Mouse (Mus musculus): Measurements from ENCODE around the gene Eno2. TPM values are rescaled to one million over a fixed set of nuclear protein-coding genes. Genes with fewer than 3 reads are reported as not detected.

Gene Eno2
- polyA plus RNA-seq (2016; fragmentation: Nextera tagmentation; extraction: Ambion mirVana) = 9.0 and 9.4 TPM in 2 replicates

- Histone ChIP-seq H3K9me3 (no peaks in the 10 kb centered on the region), H3K27me3 (peaks cover 53% of the 10 kb centered on the region), H3K4me2 (replicated peaks) (peak within 1 kb of the TSS; percentile 84), H3K4me1 (peaks cover 25% of the 10 kb centered on the region), H3K27ac (replicated peaks) (0 out of 2 replicates have a peak within 1 kb of the TSS, but pooled peaks have one; percentile 15), H3K36me3 (no peaks in the 10 kb centered on the region), H3K9ac (replicated peaks) (peak within 1 kb of the TSS; percentile 57), H3K4me3 (peak within 1 kb of the TSS; percentile 50)
- ATAC-seq (ENCODE audit: low FRiP score, low read depth) = peak; percentile 82
- WGBS = under 1% methylated on average over 54 of the region's 54 CpGs
These were observed at the start of gene Eno2 for GRCm38 (mm10) chr6:124769101-124769765. Gene Eno2 (minus strand): TSS chr6:124769673.

DNA sequence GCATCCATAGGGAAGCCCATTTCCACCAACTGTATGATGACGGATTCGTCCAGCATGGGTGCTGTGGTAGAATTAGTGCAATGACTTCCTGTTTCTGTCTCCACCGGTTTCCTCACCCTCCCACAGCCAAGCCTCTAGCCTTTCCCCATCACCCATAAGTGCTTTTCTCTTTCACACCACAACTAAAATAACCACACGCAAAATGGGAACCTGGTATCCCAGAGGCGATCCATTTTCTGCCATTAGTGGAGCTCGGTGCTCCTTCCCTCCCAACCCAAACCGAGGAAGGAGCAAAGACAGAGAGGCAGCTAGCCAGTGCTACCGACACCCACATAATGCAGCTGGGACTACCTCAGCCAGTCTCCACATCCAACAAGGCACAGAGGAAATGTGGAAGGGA, 48.5 kb upstream of the Eno2 start:
- 0 out of 2 replicates have a peak overlapping the region, but pooled peaks have one; percentile 1 for H3K9ac ChIP-seq (replicated peaks)
- no peaks in the 10 kb centered on the region for H3K9me3 ChIP-seq
- no peak overlapping the region for H3K4me3 ChIP-seq
- H3K27me3 ChIP-seq = no peaks in the 10 kb centered on the region
- WGBS = 97% methylated on average over 8 of the region's 8 CpGs
- no peak overlapping the region for H3K27ac ChIP-seq (replicated peaks)
- H3K4me1 ChIP-seq = peaks cover 19% of the 10 kb centered on the region
- no peak overlapping the region for H3K4me2 ChIP-seq (replicated peaks)
- ATAC-seq (ENCODE audit: low FRiP score, low read depth) = no peak
- H3K36me3 ChIP-seq = peaks cover 71% of the 10 kb centered on the region

DNA sequence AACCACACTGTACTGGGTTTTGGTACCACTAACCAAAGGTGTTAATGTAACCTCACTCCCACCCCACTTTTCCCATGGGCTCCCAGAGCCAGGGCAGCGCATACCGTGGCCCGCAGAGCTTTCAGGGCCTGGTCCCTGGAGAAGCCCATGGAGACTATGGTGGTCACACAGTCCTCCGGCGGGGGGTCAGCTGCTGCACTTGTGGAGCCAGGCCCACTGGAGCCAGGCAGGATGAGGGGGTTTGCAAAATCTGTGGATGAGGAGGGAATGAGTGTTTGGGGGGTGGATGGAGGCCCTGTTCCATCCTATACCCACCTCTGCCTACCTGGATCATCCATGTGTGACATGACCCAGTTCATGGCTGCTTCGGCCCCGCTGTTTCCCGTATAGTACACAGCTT, 48.1 kb upstream of the Eno2 start:
- no peak for ATAC-seq (ENCODE audit: low FRiP score, low read depth)
- H3K36me3 ChIP-seq = peaks cover 67% of the 10 kb centered on the region
- H3K27ac ChIP-seq (replicated peaks) = no peak overlapping the region
- H3K4me3 ChIP-seq = no peak overlapping the region
- no peak overlapping the region for H3K9ac ChIP-seq (replicated peaks)
- no peak overlapping the region for H3K4me2 ChIP-seq (replicated peaks)
- no peaks in the 10 kb centered on the region for H3K27me3 ChIP-seq
- no peaks in the 10 kb centered on the region for H3K9me3 ChIP-seq
- H3K4me1 ChIP-seq = peaks cover 23% of the 10 kb centered on the region
- 93% methylated on average over 8 of the region's 8 CpGs for WGBS

DNA sequence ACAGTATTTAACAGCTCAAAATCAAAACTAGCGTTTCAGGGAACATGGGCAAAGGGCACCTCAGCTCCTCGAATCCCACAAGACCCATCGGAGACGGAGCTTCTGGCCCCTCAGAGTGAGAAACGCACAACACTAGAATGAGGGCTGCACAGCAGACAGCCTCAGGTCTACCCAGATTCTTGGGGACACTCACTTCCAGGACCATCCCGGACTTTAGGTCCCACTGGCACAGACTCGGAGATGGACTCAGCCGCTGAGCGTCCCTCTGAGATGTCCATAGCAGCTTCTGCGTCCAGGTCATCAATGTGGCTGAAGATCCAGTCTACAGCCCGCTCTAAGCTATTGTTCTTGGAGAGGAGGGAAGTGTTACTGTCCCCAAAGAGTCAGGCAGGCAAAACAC, 47.7 kb upstream of the Eno2 start:
- Histone ChIP-seq H3K4me1 (peaks cover 28% of the 10 kb centered on the region), H3K9me3 (no peaks in the 10 kb centered on the region), H3K4me2 (replicated peaks) (no peak overlapping the region), H3K27ac (replicated peaks) (no peak overlapping the region), H3K36me3 (peaks cover 66% of the 10 kb centered on the region), H3K4me3 (no peak overlapping the region), H3K27me3 (no peaks in the 10 kb centered on the region), H3K9ac (replicated peaks) (no peak overlapping the region)
- 96% methylated on average over 11 of the region's 11 CpGs for WGBS
- no peak for ATAC-seq (ENCODE audit: low FRiP score, low read depth)

DNA sequence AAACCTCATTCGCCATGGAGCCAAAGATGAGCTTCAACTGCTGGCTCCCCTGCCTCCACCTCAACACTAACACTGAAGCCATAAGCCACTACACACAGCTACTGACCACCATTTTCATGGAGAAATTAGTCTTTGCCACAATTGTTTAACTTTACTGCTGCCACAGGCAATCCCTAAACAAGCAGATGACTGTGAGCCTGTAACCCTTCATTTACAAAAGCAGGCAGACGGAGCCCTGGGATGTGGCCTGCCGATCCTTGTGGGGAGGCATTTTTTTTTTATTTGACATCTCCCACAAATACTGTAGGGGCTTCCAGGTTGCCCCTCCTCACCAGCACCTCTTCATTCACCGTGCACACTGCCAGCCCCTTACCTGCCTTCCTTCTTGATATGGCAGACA, 47.1 kb upstream of the Eno2 start:
- no peak overlapping the region for H3K27ac ChIP-seq (replicated peaks)
- no peak for ATAC-seq (ENCODE audit: low FRiP score, low read depth)
- 92% methylated on average over 4 of the region's 4 CpGs for WGBS
- no peak overlapping the region for H3K9ac ChIP-seq (replicated peaks)
- no peak overlapping the region for H3K4me2 ChIP-seq (replicated peaks)
- H3K36me3 ChIP-seq = peaks cover 66% of the 10 kb centered on the region
- H3K4me1 ChIP-seq = peaks cover 29% of the 10 kb centered on the region
- H3K9me3 ChIP-seq = no peaks in the 10 kb centered on the region
- no peak overlapping the region for H3K4me3 ChIP-seq
- no peaks in the 10 kb centered on the region for H3K27me3 ChIP-seq

DNA sequence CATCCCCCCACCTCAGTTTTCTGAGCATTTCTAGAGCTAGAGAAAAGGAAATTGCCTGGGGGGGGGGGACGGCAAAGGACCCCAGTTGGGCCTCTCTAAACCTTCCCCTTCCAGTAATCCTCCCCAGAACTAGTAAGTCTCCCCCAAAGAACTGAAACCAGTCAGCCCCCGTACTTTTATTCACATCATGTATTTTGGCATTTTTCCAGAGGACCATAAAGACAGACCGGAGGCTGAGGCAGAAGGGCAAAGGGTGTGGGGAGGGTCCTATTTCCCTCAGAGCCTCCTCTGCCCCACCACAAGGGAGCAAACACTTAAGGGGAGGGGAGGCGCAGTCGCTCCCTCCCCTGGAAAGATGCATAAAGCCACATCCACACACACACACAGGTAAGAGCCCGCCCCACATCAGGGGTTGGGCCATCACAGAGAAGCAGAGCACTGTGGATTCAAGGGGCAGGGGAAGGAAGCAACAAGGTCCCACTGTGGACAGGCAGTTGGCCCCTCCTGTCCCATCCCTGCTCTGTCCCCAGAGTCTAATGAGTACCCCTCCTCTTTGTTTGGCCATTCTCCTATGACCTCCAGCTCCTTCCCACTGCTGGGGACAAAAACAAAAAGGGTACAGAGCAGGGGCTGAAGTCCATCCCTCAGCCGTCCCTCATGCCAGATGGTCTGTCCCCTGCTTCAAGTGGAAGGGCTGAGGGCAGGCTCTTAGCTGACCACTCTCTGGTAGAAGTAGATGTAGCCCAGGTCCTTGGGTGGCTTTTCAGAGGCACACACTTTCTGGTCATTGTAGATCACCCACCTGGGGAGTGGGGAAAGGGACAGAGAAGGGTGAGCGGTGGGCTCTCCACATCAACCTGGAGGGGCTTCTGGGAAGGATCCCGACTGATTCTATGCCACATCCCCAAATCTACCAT, 45.6 kb upstream of the Eno2 start:
- no peak overlapping the region for H3K4me3 ChIP-seq
- no peak overlapping the region; the same call in 1 of the 2 replicates for H3K27ac ChIP-seq (replicated peaks)
- H3K4me1 ChIP-seq = peaks cover 32% of the 10 kb centered on the region
- ATAC-seq (ENCODE audit: low FRiP score, low read depth) = no peak
- no peaks in the 10 kb centered on the region for H3K9me3 ChIP-seq
- H3K27me3 ChIP-seq = no peaks in the 10 kb centered on the region
- peaks cover 64% of the 10 kb centered on the region for H3K36me3 ChIP-seq
- no peak overlapping the region for H3K9ac ChIP-seq (replicated peaks)
- 0 out of 2 replicates have a peak overlapping the region, but pooled peaks have one; percentile 88 for H3K4me2 ChIP-seq (replicated peaks)
- 67% methylated on average over 9 of the region's 9 CpGs for WGBS

DNA sequence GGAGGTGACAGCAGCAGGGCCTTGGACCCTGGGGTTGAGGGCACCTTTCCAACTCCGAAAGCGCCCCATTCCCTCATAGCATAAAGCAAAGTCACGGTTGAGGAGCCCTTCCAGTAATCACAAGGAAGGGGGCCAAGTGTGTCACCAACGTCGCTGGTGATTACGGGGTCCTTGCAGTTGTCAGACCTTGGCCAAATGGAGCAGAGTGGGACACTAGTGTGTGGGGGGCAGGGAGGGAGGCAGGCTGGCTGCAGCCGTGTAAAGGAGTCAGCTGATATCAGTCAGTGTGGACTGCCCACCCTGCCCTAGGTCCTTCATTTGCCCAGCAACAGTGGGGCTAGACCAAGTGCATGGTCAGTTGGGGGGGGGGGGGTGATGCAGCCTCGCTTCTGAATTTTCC, 45.0 kb upstream of the Eno2 start:
- peak overlapping the region; percentile 86 for H3K27ac ChIP-seq (replicated peaks)
- peaks cover 38% of the 10 kb centered on the region for H3K4me1 ChIP-seq
- peaks cover 58% of the 10 kb centered on the region for H3K36me3 ChIP-seq

GRCm38 (mm10) chr6:124813933-124814332, 44.5 kb upstream of the Eno2 start, which contains the start of gene Tpi1:
Gene Tpi1 (minus strand): TSS chr6:124814296.
- H3K4me3 ChIP-seq = peak within 1 kb of the TSS; percentile 75
- peak within 1 kb of the TSS; percentile 88 for H3K4me2 ChIP-seq (replicated peaks)
- peak within 1 kb of the TSS; percentile 86 for H3K9ac ChIP-seq (replicated peaks)
- H3K27me3 ChIP-seq = no peaks in the 10 kb centered on the region
- H3K4me1 ChIP-seq = peaks cover 43% of the 10 kb centered on the region
- WGBS = 0% methylated on average over 22 of the region's 22 CpGs
- peak within 1 kb of the TSS; percentile 86 for H3K27ac ChIP-seq (replicated peaks)
- ATAC-seq (ENCODE audit: low FRiP score, low read depth) = peak; percentile 77
- peaks cover 53% of the 10 kb centered on the region for H3K36me3 ChIP-seq
- H3K9me3 ChIP-seq = no peaks in the 10 kb centered on the region

More for the DNA sequence above, 45.0 kb upstream of the Eno2 start:
- WGBS = 43% methylated on average over 8 of the region's 8 CpGs
- Histone ChIP-seq H3K9ac (replicated peaks) (no peak overlapping the region), H3K4me2 (replicated peaks) (peak overlapping the region; percentile 88), H3K9me3 (no peaks in the 10 kb centered on the region), H3K27me3 (no peaks in the 10 kb centered on the region), H3K4me3 (peak overlapping the region; percentile 75)
- peak; percentile 47 for ATAC-seq (ENCODE audit: low FRiP score, low read depth)

DNA sequence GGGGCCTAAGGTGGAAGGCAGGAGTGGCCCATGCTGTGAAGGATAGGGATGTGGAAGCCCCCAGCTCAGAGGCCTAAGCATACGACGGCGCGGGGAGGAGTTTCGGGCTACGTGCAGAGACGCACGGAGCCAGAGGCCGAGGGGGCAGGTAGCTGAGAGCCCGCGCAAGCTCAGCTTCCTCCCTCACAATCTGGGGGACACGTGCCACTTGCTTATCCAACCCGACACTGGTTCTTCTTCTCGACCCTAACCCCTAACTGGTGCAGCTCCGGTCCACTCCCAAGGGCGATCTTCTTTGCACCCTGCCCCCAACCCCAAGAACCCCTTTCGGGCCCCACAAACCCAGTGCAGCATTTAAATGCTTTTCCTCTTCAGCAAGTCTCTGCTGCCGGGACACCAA, 44.0 kb upstream of the Eno2 start:
- peak; percentile 69 for ATAC-seq (ENCODE audit: low FRiP score, low read depth)
- no peaks in the 10 kb centered on the region for H3K27me3 ChIP-seq
- peak overlapping the region; percentile 86 for H3K27ac ChIP-seq (replicated peaks)
- peaks cover 48% of the 10 kb centered on the region for H3K4me1 ChIP-seq
- peak overlapping the region; percentile 86 for H3K9ac ChIP-seq (replicated peaks)
- peak overlapping the region; percentile 75 for H3K4me3 ChIP-seq
- H3K4me2 ChIP-seq (replicated peaks) = peak overlapping the region; percentile 88
- WGBS = under 1% methylated on average over 18 of the region's 18 CpGs
- peaks cover 48% of the 10 kb centered on the region for H3K36me3 ChIP-seq
- H3K9me3 ChIP-seq = no peaks in the 10 kb centered on the region

DNA sequence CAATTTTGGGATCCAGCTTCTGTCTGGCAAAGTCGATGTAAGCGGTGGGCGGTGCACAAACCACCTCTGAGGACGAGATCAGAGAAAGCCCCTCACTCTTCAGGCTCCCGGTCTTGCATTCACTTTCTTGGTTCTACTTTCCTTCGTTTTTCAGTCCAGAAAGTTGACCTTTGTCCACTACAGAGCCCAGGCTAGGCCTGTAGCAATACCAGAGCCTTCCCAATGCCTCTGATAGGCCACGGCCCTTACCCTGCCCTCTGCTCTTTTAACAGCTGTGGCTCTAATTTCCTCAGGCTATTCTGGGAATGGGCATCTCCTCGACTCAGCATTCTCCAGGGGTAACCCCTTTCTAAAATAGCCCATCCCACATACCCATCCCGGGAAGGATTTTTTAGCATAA, 43.4 kb upstream of the Eno2 start:
- no peaks in the 10 kb centered on the region for H3K9me3 ChIP-seq
- H3K27ac ChIP-seq (replicated peaks) = peak overlapping the region; percentile 86
- peaks cover 42% of the 10 kb centered on the region for H3K36me3 ChIP-seq
- no peaks in the 10 kb centered on the region for H3K27me3 ChIP-seq
- no peak for ATAC-seq (ENCODE audit: low FRiP score, low read depth)
- 15% methylated on average over 9 of the region's 9 CpGs for WGBS
- peak overlapping the region; percentile 86 for H3K9ac ChIP-seq (replicated peaks)
- H3K4me2 ChIP-seq (replicated peaks) = peak overlapping the region; percentile 88
- H3K4me3 ChIP-seq = peak overlapping the region; percentile 75
- H3K4me1 ChIP-seq = peaks cover 53% of the 10 kb centered on the region

- H3K4me1 ChIP-seq = peaks cover 53% of the 10 kb centered on the region
- ATAC-seq (ENCODE audit: low FRiP score, low read depth) = no peak
- peak overlapping the region; percentile 86; the same call in 1 of the 2 replicates for H3K9ac ChIP-seq (replicated peaks)
- H3K36me3 ChIP-seq = peaks cover 33% of the 10 kb centered on the region
- 0 out of 2 replicates have a peak overlapping the region, but pooled peaks have one; percentile 86 for H3K27ac ChIP-seq (replicated peaks)
- peak overlapping the region; percentile 75; the same call in 1 of the 2 replicates for H3K4me3 ChIP-seq
- WGBS = 86% methylated on average over 24 of the region's 24 CpGs
- H3K9me3 ChIP-seq = no peaks in the 10 kb centered on the region
- no peaks in the 10 kb centered on the region for H3K27me3 ChIP-seq
- H3K4me2 ChIP-seq (replicated peaks) = peak overlapping the region; percentile 88
These were observed 42.5 kb upstream of the Eno2 start for GRCm38 (mm10) chr6:124811701-124812560.

Data from midbrain, embryonic 12.5 days (tissue).